Mouse (Mus musculus) neutrophil, adult 83 days (primary cell): Measurements from ENCODE around the gene Gm10228. TPM values are rescaled to one million over a fixed set of nuclear protein-coding genes. Genes with fewer than 3 reads are reported as not detected.

Experiments
- total RNA-seq, 2 experiments: library from RNA; stranded (reverse); gene quantifications; one replicate each; pipeline ENCODE4 v1.2.4; 2023

The Gm10228 gene
- not detected for total RNA-seq

DNA sequence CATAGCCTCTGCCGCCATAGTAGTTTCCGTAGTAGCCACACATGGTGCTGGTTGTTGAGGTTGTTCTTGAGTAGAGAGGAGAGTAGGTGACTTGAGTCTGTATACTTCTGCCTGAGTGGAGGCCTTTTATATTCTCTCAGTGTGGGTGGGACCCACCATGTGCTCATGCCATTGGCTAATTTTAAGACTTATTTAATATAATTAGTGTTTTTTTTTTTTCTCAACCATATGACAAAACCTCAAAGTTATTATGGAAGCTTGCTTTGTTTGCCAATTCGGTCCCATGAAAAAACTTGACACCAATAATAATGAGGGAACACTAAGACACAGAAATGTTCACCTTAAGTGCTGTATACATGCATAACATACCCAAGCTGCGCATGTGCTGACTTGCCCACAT lies at the start of gene Gm10228:
Gene Gm10228, minus strand, starts transcription at position 101 of the 400 bp plus-strand sequence.

DNA sequence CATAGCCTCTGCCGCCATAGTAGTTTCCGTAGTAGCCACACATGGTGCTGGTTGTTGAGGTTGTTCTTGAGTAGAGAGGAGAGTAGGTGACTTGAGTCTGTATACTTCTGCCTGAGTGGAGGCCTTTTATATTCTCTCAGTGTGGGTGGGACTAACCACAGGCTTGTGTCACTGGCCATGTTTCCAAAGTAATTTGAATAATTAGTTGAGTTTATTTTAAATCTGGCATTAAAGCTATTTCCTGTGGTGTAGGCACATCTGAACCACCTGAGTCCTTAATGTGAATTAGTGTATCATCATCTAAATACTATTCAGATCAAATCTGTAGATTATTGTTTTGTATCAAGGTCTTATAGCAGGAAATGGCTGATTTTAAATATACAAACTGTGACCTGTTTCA lies 22.6 kb upstream of the Gm10228 start, which contains the start of gene 1110025L11Rik:
Gene 1110025L11Rik, minus strand, starts transcription at position 101 of the 400 bp plus-strand sequence.

DNA sequence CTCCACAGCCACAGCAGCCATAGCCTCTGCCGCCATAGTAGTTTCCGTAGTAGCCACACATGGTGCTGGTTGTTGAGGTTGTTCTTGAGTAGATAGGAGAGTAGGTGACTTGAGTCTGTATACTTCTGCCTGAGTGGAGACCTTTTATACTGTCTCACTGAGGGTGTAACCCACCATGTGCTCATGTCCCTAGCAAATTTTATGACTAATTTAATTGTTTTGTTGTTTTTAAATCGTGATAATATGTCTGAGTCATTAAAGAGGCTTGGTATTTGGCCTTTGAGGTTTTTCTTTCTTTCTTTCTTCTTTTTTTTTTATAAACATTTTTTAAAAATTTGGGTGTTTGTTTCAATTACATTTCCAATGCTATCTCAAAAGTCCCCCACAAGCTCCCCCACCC lies 6.5 kb upstream of the Gm10228 start, which contains the start of gene Krtap6-5:
Gene Krtap6-5, minus strand, starts transcription at position 101 of the 400 bp plus-strand sequence.

DNA sequence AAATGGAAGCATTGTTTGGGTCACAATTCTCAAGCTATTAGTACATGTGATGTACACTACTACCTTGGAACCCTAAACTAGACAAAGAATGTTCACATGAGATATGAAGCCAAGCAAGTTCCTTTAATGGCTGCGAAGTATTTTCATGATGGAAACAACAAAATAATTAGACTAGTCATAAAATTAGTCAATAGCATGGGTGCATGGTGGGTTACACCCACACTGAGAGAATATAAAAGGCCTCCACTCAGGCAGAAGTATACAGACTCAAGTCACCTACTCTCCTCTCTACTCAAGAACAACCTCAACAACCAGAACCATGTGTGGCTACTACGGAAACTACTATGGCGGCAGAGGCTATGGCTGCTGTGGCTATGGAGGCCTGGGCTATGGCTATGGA lies 9.9 kb downstream of the Gm10228 start, which contains the start of gene Krtap6-1:
Gene Krtap6-1, plus strand, starts transcription at position 301 of the 400 bp plus-strand sequence.

DNA sequence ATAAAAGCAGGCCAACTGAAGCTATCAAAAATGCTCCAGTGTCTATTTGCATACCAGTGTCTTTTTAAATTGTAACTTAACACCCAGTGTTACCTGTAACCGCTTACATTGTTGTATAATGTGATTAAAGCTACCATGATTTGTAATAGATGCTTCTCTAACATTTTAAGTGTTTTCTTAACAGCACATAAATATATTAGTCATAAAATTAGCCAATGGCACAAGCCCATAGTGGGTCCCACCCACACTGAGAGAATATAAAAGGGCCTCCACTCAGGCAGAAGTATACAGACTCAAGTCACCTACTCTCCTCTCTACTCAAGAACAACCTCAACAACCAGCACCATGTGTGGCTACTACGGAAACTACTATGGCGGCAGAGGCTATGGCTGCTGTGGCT lies 26.3 kb downstream of the Gm10228 start, which contains the start of gene Gm10229:
Gene Gm10229, plus strand, starts transcription at position 301 of the 400 bp plus-strand sequence.

DNA sequence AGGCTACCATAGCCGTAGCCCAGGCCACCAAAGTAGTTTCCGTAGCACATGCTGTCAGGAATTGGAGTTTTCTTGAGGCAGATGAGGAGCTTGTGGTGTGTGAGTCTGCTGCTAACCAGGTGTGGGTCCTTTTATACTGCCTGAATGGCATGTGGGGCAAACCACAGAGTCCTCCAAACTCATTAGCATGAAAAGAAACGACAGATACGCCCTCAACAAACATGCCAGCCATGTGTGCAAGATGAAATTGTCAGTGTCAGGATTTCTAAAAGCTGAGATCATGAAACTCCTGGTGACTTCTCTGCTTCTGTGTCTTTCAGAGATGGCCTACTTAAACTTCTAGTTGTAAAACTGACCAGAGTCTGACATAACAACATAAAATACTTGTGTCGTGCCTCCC lies 30.6 kb downstream of the Gm10228 start, which contains the start of gene Krtap22-2:
Gene Krtap22-2, minus strand, starts transcription at position 101 of the 400 bp plus-strand sequence.

Other genes with a start within 250 kb of the Gm10228 start
- gene Gm20741, start 229.3 kb downstream of the Gm10228 start, total RNA-seq: not detected
- gene Krtap15, start 221.3 kb downstream of the Gm10228 start, total RNA-seq: not detected
- not detected for gene Krtap14, start 215.3 kb downstream of the Gm10228 start, total RNA-seq
- gene Krtap19-1, start 172.1 kb downstream of the Gm10228 start, total RNA-seq: not detected
- not detected for gene Krtap19-2, start 167.2 kb downstream of the Gm10228 start, total RNA-seq
- not detected for gene Krtap19-3, start 163.4 kb downstream of the Gm10228 start, total RNA-seq
- gene Krtap19-4, start 156.4 kb downstream of the Gm10228 start, total RNA-seq: not detected
- gene Krtap19-5, start 145.0 kb downstream of the Gm10228 start, total RNA-seq: not detected
- not detected for gene Krtap19-9b, start 109.2 kb downstream of the Gm10228 start, total RNA-seq
- gene Krtap16-3, start 78.6 kb downstream of the Gm10228 start, total RNA-seq: not detected
- gene Krtap22-2, start 30.7 kb downstream of the Gm10228 start, total RNA-seq: not detected
- not detected for gene Gm10229, start 26.2 kb downstream of the Gm10228 start, total RNA-seq
- gene Krtap6-1, start 9.8 kb downstream of the Gm10228 start, total RNA-seq: not detected
- gene Krtap6-5, start 6.4 kb upstream of the Gm10228 start, total RNA-seq: not detected
- gene 1110025L11Rik, start 22.5 kb upstream of the Gm10228 start, total RNA-seq: not detected
- gene Krtap6-3, start 42.5 kb upstream of the Gm10228 start, total RNA-seq: not detected
- not detected for gene Gm6358, start 99.4 kb upstream of the Gm10228 start, total RNA-seq
- gene Gm10061, start 109.6 kb upstream of the Gm10228 start, total RNA-seq: not detected
- not detected for gene Gm9789, start 116.5 kb upstream of the Gm10228 start, total RNA-seq
- not detected for gene Gm7735, start 128.0 kb upstream of the Gm10228 start, total RNA-seq
- gene 1110057P08Rik, start 133.3 kb upstream of the Gm10228 start, total RNA-seq: not detected
- gene Krtap20-2, start 164.4 kb upstream of the Gm10228 start, total RNA-seq: not detected